Mouse (Mus musculus) liver, embryonic 13.5 days (tissue): Measurements from ENCODE around the gene Atp2c2. TPM values are rescaled to one million over a fixed set of nuclear protein-coding genes. Genes with fewer than 3 reads are reported as not detected.

Experiments used
- ATAC-seq: fragments of 200-750 bp; cut with Nextera tagmentation; 2 replicates; pipeline ENCODE4 v1.8.0; 2017; ENCODE audit warnings: low read depth, mild to moderate bottlenecking, moderate number of reproducible peaks, moderate library complexity
- DNase-seq: peaks from one replicate; pipeline ENCODE4 v3.0.0; 2022
- H3K27ac ChIP-seq: fragments of 300-500 bp; sonication (generic); 2 replicates; pipeline ENCODE4 v1.5.1; 2015; ENCODE audit warnings: moderate library complexity, mild to moderate bottlenecking, inconsistent platforms
- H3K27me3 ChIP-seq: fragments of 300-500 bp; sonication (generic); 2 replicates; pipeline ENCODE4 v1.6.1; 2015; ENCODE audit warnings: mild to moderate bottlenecking, inconsistent platforms
- H3K36me3 ChIP-seq: fragments of 300-500 bp; sonication (generic); 2 replicates; pipeline ENCODE4 v1.6.1; 2015; ENCODE audit warnings: mild to moderate bottlenecking, inconsistent platforms
- H3K4me1 ChIP-seq: fragments of 300-500 bp; sonication (generic); replicated peaks from 2 replicates; pipeline ENCODE4 v1.6.1; 2015; ENCODE audit warnings: inconsistent platforms
- H3K4me2 ChIP-seq: fragments of 300-500 bp; sonication (generic); 2 replicates; pipeline ENCODE4 v1.6.1; 2015; ENCODE audit warnings: inconsistent platforms, mild to moderate bottlenecking, moderate library complexity
- H3K4me3 ChIP-seq: fragments of 300-500 bp; sonication (generic); replicated peaks from 2 replicates; pipeline ENCODE4 v1.5.1; 2015; ENCODE audit warnings: mild to moderate bottlenecking, inconsistent platforms
- H3K9ac ChIP-seq: fragments of 300-500 bp; sonication (generic); 2 replicates; pipeline ENCODE4 v1.6.1; 2015; ENCODE audit warnings: mild to moderate bottlenecking, inconsistent platforms
- H3K9me3 ChIP-seq: fragments of 300-500 bp; sonication (generic); replicated peaks from 2 replicates; pipeline ENCODE4 v1.6.1; 2016; ENCODE audit warnings: inconsistent platforms
- WGBS: fragments of 180-500 bp; shearing (Covaris S2); methylation state at CpG from one replicate; pipeline ENCODE4 v1.1.7; 2015; ENCODE audit not compliant: insufficient replicate concordance; 5-methylcytosine and 5-hydroxymethylcytosine counted together
- polyA plus RNA-seq: library from polyadenylated mRNA; unstranded; fragments of >200 nt; fragmentation: Nextera tagmentation; extraction: Ambion mirVana; gene quantifications from 2 replicates; pipeline ENCODE4 v1.2.1, GENCODE M21; 2015

Gene Atp2c2
- polyA plus RNA-seq, 1 experiment from 2014 or later = 0.07 TPM

- Histone ChIP-seq H3K27ac (no peak overlapping the region), H3K9ac (no peak overlapping the region)
- DNase-seq = no peak
Observed at GRCm38 (mm10) chr8:119806422-119807263, 106.8 kb downstream of the Atp2c2 start.

More at GRCm38 (mm10) chr8:119806422-119807263, 106.8 kb downstream of the Atp2c2 start:
- 76% methylated on average over 14 of the region's 14 CpGs for WGBS
- H3K4me3 ChIP-seq = no peak overlapping the region
- peaks cover 19% of the 10 kb centered on the region for H3K4me1 ChIP-seq
- ATAC-seq = no peak
- H3K4me2 ChIP-seq = no peak overlapping the region
- H3K27me3 ChIP-seq = no peaks in the 10 kb centered on the region
- H3K9me3 ChIP-seq = no peaks in the 10 kb centered on the region
- peaks cover 8% of the 10 kb centered on the region for H3K36me3 ChIP-seq

Other genes with a start within 250 kb of the Atp2c2 start
- gene Slc38a8, start 198.3 kb upstream of the Atp2c2 start, polyA plus RNA-seq = not detected in 2 replicates
- 27.7 and 32.1 TPM in 2 replicates for gene Mbtps1, start 141.3 kb upstream of the Atp2c2 start, polyA plus RNA-seq
- 18.5 and 19.8 TPM in 2 replicates for gene Hsdl1, start 124.8 kb upstream of the Atp2c2 start, polyA plus RNA-seq
- 0.05 and 0.07 TPM in 2 replicates for gene Dnaaf1, start 124.8 kb upstream of the Atp2c2 start, polyA plus RNA-seq
- gene Taf1c, start 94.8 kb upstream of the Atp2c2 start, polyA plus RNA-seq = 6.6 and 6.8 TPM in 2 replicates
- not detected in 2 replicates for gene Adad2, start 87.3 kb upstream of the Atp2c2 start, polyA plus RNA-seq
- not detected in 2 replicates for gene Kcng4, start 64.3 kb upstream of the Atp2c2 start, polyA plus RNA-seq
- 1.2 and 1.3 TPM in 2 replicates for gene Wfdc1, start 33.6 kb upstream of the Atp2c2 start, polyA plus RNA-seq
- gene Tldc1, start 78.4 kb downstream of the Atp2c2 start, polyA plus RNA-seq = 4.3 and 4.5 TPM in 2 replicates
- 28.7 and 32.8 TPM in 2 replicates for gene Cotl1, start 140.5 kb downstream of the Atp2c2 start, polyA plus RNA-seq
- 4.9 and 5.1 TPM in 2 replicates for gene Klhl36, start 162.3 kb downstream of the Atp2c2 start, polyA plus RNA-seq
- 93.8 and 106 TPM in 2 replicates for gene Usp10, start 210.4 kb downstream of the Atp2c2 start, polyA plus RNA-seq
- gene Gm20388, start 210.8 kb downstream of the Atp2c2 start, polyA plus RNA-seq = not detected in 2 replicates